Mouse (Mus musculus) CH12.LX (cell line): ENCODE measurements at regions not wholly inside any gene's neighbourhood (a gene's known extent, or its start where the extent isn't known, plus 50 kb on each side); places are given as distances from the start of the nearest gene placed in this dataset.

Source experiments
- DNase-seq: peaks from one replicate; pipeline ENCODE4 v3.0.0-alpha.2; 2013; ENCODE audit errors: extremely low read depth
- H3K27ac ChIP-seq: 2 replicates; pipeline ENCODE4 v1.5.1; 2012; ENCODE audit warnings: low read depth, mild to moderate bottlenecking, control low read depth, moderate library complexity; ENCODE audit not compliant: insufficient read depth
- H3K27me3 ChIP-seq: replicated peaks from 2 replicates; pipeline ENCODE3; 2012; ENCODE audit warnings: inconsistent platforms
- H3K36me3 ChIP-seq, 2 experiments: replicated peaks in 1 of 2; 2 replicates each; pipeline versions ENCODE3 to v1.6.1; 2012; ENCODE audit warnings: inconsistent platforms in 1 of 2, low read length in 1 of 2, mild to moderate bottlenecking in 1 of 2, mixed read lengths in 1 of 2, moderate library complexity in 1 of 2; ENCODE audit not compliant: control insufficient read depth in 1 of 2, insufficient read depth in 1 of 2
- H3K4me1 ChIP-seq, 2 experiments: 2 replicates each; pipeline ENCODE4 v1.6.1; 2012; ENCODE audit warnings: inconsistent platforms in 1 of 2, moderate library complexity in 1 of 2; ENCODE audit not compliant: insufficient read depth in 2 of 2, control insufficient read depth in 1 of 2
- H3K4me2 ChIP-seq: 2 replicates; pipeline ENCODE4 v1.6.1; 2012; ENCODE audit warnings: low read depth, mild to moderate bottlenecking, control low read depth; ENCODE audit not compliant: poor library complexity, insufficient read depth, severe bottlenecking
- H3K4me3 ChIP-seq, 3 experiments: fragments of 150-350 bp in 1 of 3; sonication (generic) in 1 of 3; replicated peaks in 1 of 3; 2 replicates each; pipeline versions ENCODE3 to v1.5.1; 2011 to 2012; ENCODE audit warnings: low read depth in 2 of 3, low read length in 2 of 3, mild to moderate bottlenecking in 2 of 3, moderate library complexity in 2 of 3, control low read depth in 1 of 3, improper control_type of control experiment in 1 of 3, inconsistent platforms in 1 of 3, mixed read lengths in 1 of 3; ENCODE audit not compliant: poor library complexity in 1 of 3
- H3K79me2 ChIP-seq: replicated peaks from 2 replicates; pipeline ENCODE4 v1.6.1; 2012; ENCODE audit warnings: mild to moderate bottlenecking, moderate library complexity; ENCODE audit not compliant: control insufficient read depth, poor library complexity, insufficient read depth, severe bottlenecking; ENCODE audit errors: extremely low read depth
- H3K9ac ChIP-seq: 2 replicates; pipeline ENCODE4 v1.6.1; 2012; ENCODE audit warnings: low read depth, mild to moderate bottlenecking, control low read depth, moderate library complexity; ENCODE audit not compliant: insufficient read depth
- H3K9me3 ChIP-seq: replicated peaks from 2 replicates; pipeline ENCODE3; 2012; ENCODE audit warnings: low read length, inconsistent platforms, mixed read lengths
- CHD2 ChIP-seq: IDR thresholded peaks from 2 replicates; pipeline ENCODE4 v1.6.1; 2011; ENCODE audit warnings: low read length, improper control_type of control experiment
- EP300 ChIP-seq: IDR thresholded peaks from 2 replicates; pipeline ENCODE4 v1.6.1; 2011; ENCODE audit warnings: low read length, improper control_type of control experiment
- IRF4 ChIP-seq: IDR thresholded peaks from 2 replicates; pipeline ENCODE4 v1.6.1; 2014; ENCODE audit warnings: low read depth, mild to moderate bottlenecking, inconsistent platforms, low read length, improper control_type of control experiment
- KAT2A ChIP-seq: IDR thresholded peaks from 2 replicates; pipeline ENCODE4 v1.6.1; 2012; ENCODE audit warnings: low read length, improper control_type of control experiment, inconsistent platforms; ENCODE audit not compliant: insufficient replicate concordance
- MAX ChIP-seq: IDR thresholded peaks from 2 replicates; pipeline ENCODE4 v1.6.1; 2011; ENCODE audit warnings: low read length, improper control_type of control experiment
- MAZ ChIP-seq: IDR thresholded peaks from 2 replicates; pipeline ENCODE4 v1.6.1; 2012; ENCODE audit warnings: low read depth, mild to moderate bottlenecking, inconsistent platforms, low read length, improper control_type of control experiment, moderate library complexity
- MEF2A ChIP-seq: IDR thresholded peaks from 2 replicates; pipeline ENCODE4 v1.6.1; 2014; ENCODE audit warnings: low read depth, mild to moderate bottlenecking, inconsistent platforms, low read length, improper control_type of control experiment, borderline replicate concordance
- PAX5 ChIP-seq: IDR thresholded peaks from 2 replicates; pipeline ENCODE4 v1.6.1; 2012; ENCODE audit warnings: low read length, inconsistent platforms, mixed read lengths
- SIN3A ChIP-seq: IDR thresholded peaks from 2 replicates; pipeline ENCODE4 v1.6.1; 2012; ENCODE audit warnings: low read length, improper control_type of control experiment, inconsistent platforms
- SMC3 ChIP-seq: IDR thresholded peaks from 2 replicates; pipeline ENCODE4 v1.6.1; 2011; ENCODE audit warnings: low read depth, low read length, improper control_type of control experiment
- TBP ChIP-seq: conservative IDR thresholded peaks from 2 replicates; pipeline ENCODE4 v1.6.1; 2011; ENCODE audit warnings: low read depth, low read length, improper control_type of control experiment
- UBTF ChIP-seq: IDR thresholded peaks from 2 replicates; pipeline ENCODE4 v1.6.1; 2012; ENCODE audit warnings: low read depth, mild to moderate bottlenecking, inconsistent platforms, low read length, improper control_type of control experiment, moderate library complexity
- USF1 ChIP-seq: IDR thresholded peaks from 2 replicates; pipeline ENCODE4 v1.6.1; 2014; ENCODE audit warnings: low read depth, mild to moderate bottlenecking, inconsistent platforms, low read length, improper control_type of control experiment
- USF2 ChIP-seq: conservative IDR thresholded peaks from 2 replicates; pipeline ENCODE4 v1.6.1; 2011; ENCODE audit warnings: low read depth, low read length, improper control_type of control experiment
- ZC3H11A ChIP-seq: IDR thresholded peaks from 2 replicates; pipeline ENCODE4 v1.6.1; 2012; ENCODE audit warnings: low read depth, mild to moderate bottlenecking, inconsistent platforms, low read length, improper control_type of control experiment
- ZMIZ1 ChIP-seq: IDR thresholded peaks from 2 replicates; pipeline ENCODE4 v1.6.1; 2012; ENCODE audit warnings: low read depth, mild to moderate bottlenecking, inconsistent platforms, low read length, improper control_type of control experiment
- ZNF384 ChIP-seq: IDR thresholded peaks from 2 replicates; pipeline ENCODE4 v1.6.1; 2012; ENCODE audit warnings: low read depth, low read length, improper control_type of control experiment, inconsistent platforms
- dilution Hi-C: fragments of 300-500 bp; cut with MboI; formaldehyde crosslinking; loops from 2 replicates; pipeline ENCODE4 v1.14.3; 2020; ENCODE audit warnings: low sequenced_read_pairs; ENCODE audit not compliant: extremely low pct_unique_long_range_greater_than_20kb, extremely low pct_ligation_motif_present
- in situ Hi-C: fragments of 300-500 bp; cut with MboI; formaldehyde crosslinking; loops from 3 replicates; pipeline ENCODE4 v1.14.3; 2019; ENCODE audit warnings: low sequenced_read_pairs, low pct_ligation_motif_present, low pct_unique_long_range_greater_than_20kb, mixed read lengths

DNA sequence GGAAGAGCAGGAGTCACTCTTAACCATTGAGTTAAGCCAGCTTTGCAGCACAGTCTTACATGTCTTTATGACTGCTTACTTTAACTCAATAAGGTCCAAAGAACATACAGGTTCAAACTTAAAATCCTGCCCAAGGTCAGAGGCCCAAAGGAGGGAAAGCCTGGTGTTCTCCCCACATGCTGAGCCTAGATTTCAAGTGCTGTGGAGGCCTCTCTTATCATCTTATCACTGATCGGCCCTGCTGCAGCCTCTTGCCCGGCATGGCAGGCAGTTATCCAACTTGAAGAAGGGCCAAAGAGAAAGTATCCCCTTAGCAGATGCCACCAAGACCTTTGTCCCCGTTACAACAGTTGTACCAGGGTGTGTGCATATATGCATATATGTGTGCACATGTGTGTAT lies 170.0 kb upstream of the Dynlrb2 start:
- no peak for DNase-seq
- dilution Hi-C loops (no loop called here), in situ Hi-C loops (no loop called here)
- Histone ChIP-seq H3K27ac (no peak overlapping the region), H3K36me3 (no peaks in the 10 kb centered on the region), H3K9me3 (no peaks in the 10 kb centered on the region), H3K79me2 (no peaks in the 10 kb centered on the region), H3K4me2 (no peak overlapping the region), H3K27me3 (peaks cover 46% of the 10 kb centered on the region), H3K4me1 (no peaks in the 10 kb centered on the region), H3K4me3 (no peak overlapping the region), H3K9ac (no peak overlapping the region)
- TF ChIP-seq UBTF (no peak), IRF4 (no peak), MAZ (no peak), MAX (no peak), KAT2A (no peak), ZC3H11A (no peak), CHD2 (no peak), TBP (no peak), USF2 (no peak), USF1 (no peak), MEF2A (no peak), EP300 (no peak), ZMIZ1 (no peak), SMC3 (no peak), SIN3A (no peak)

- DNase-seq = no peak
- in situ Hi-C loops = no loop called here
- Histone ChIP-seq H3K27ac (no peak overlapping the region), H3K36me3 (no peaks in the 10 kb centered on the region), H3K4me3 (no peak overlapping the region), H3K4me1 (no peaks in the 10 kb centered on the region), H3K79me2 (no peaks in the 10 kb centered on the region), H3K9me3 (no peaks in the 10 kb centered on the region)
- dilution Hi-C loops = no loop called here
- TF ChIP-seq ZMIZ1 = no peak
- no peak for TF ChIP-seq ZNF384
- TF ChIP-seq PAX5 = no peak
- TF ChIP-seq USF2 = no peak
- TF ChIP-seq, all 38 proteins: peak for 0
- Histone ChIP-seq H3K4me2 (no peak overlapping the region), H3K9ac (no peak overlapping the region), H3K27me3 (peaks cover 48% of the 10 kb centered on the region)
Measured at GRCm38 (mm10) chr8:116334101-116334500, 170.7 kb upstream of the Dynlrb2 start.
